Mouse (Mus musculus) neural tube, embryonic 13.5 days (tissue): ENCODE measurements at regions not wholly inside any gene's neighbourhood (a gene's known extent, or its start where the extent isn't known, plus 50 kb on each side); places are given as distances from the start of the nearest gene placed in this dataset.

Experiments used
- ATAC-seq: fragments of 200-750 bp; cut with Nextera tagmentation; 2 replicates; pipeline ENCODE4 v1.8.0; 2017; ENCODE audit warnings: low read depth, mild to moderate bottlenecking, moderate TSS enrichment, moderate library complexity
- H3K27ac ChIP-seq: fragments of 300-500 bp; sonication (generic); replicated peaks from 2 replicates; pipeline ENCODE4 v1.5.1; 2015; ENCODE audit warnings: moderate library complexity, mild to moderate bottlenecking, inconsistent platforms
- H3K27me3 ChIP-seq: fragments of 300-500 bp; sonication (generic); 2 replicates; pipeline ENCODE4 v1.6.1; 2015; ENCODE audit warnings: mild to moderate bottlenecking, inconsistent platforms
- H3K36me3 ChIP-seq: fragments of 300-500 bp; sonication (generic); 2 replicates; pipeline ENCODE4 v1.6.1; 2015; ENCODE audit warnings: mild to moderate bottlenecking, inconsistent platforms
- H3K4me1 ChIP-seq: fragments of 300-500 bp; sonication (generic); replicated peaks from 2 replicates; pipeline ENCODE4 v1.6.1; 2015; ENCODE audit warnings: inconsistent platforms
- H3K4me2 ChIP-seq: fragments of 300-500 bp; sonication (generic); 2 replicates; pipeline ENCODE4 v1.6.1; 2015; ENCODE audit warnings: inconsistent platforms, mild to moderate bottlenecking, moderate library complexity
- H3K4me3 ChIP-seq: fragments of 300-500 bp; sonication (generic); 2 replicates; pipeline ENCODE4 v1.5.1; 2015; ENCODE audit warnings: mild to moderate bottlenecking, inconsistent platforms
- H3K9ac ChIP-seq: fragments of 300-500 bp; sonication (generic); 2 replicates; pipeline ENCODE4 v1.6.1; 2015; ENCODE audit warnings: moderate library complexity, mild to moderate bottlenecking, inconsistent platforms
- H3K9me3 ChIP-seq: fragments of 300-500 bp; sonication (generic); 2 replicates; pipeline ENCODE4 v1.6.1; 2016; ENCODE audit warnings: inconsistent platforms
- WGBS: fragments of 180-500 bp; shearing (Covaris S2); methylation state at CpG from one replicate; pipeline ENCODE4 v1.1.7; 2015; 5-methylcytosine and 5-hydroxymethylcytosine counted together

GRCm38 (mm10) chr1:130309746-130310145 lies 113.1 kb downstream of the Cd55b start:
- 75% methylated on average over 2 of the region's 2 CpGs for WGBS
- no peak overlapping the region for H3K9ac ChIP-seq
- H3K4me2 ChIP-seq: no peak overlapping the region
- ATAC-seq: no peak
- H3K27me3 ChIP-seq: no peaks in the 10 kb centered on the region
- no peak overlapping the region for H3K27ac ChIP-seq
- H3K4me1 ChIP-seq: no peaks in the 10 kb centered on the region
- no peak overlapping the region for H3K4me3 ChIP-seq
- H3K36me3 ChIP-seq: no peaks in the 10 kb centered on the region
- H3K9me3 ChIP-seq: no peaks in the 10 kb centered on the region

- ATAC-seq: peak; percentile 48; the same call in 1 of the 2 replicates
- Histone ChIP-seq H3K27ac (peak overlapping the region; percentile 47), H3K9ac (no peak overlapping the region), H3K36me3 (no peaks in the 10 kb centered on the region), H3K4me3 (no peak overlapping the region), H3K27me3 (no peaks in the 10 kb centered on the region), H3K4me1 (peaks cover 24% of the 10 kb centered on the region), H3K4me2 (peak overlapping the region; percentile 15; the same call in 1 of the 2 replicates), H3K9me3 (no peaks in the 10 kb centered on the region)
- 36% methylated on average over 11 of the region's 11 CpGs for WGBS
Observed at GRCm38 (mm10) chr1:130301828-130302386, 120.9 kb downstream of the Cd55b start.

- Histone ChIP-seq H3K4me2 (peak overlapping the region; percentile 52), H3K4me3 (peak overlapping the region; percentile 24), H3K27ac (peak overlapping the region; percentile 78), H3K36me3 (no peaks in the 10 kb centered on the region), H3K9me3 (no peaks in the 10 kb centered on the region), H3K27me3 (no peaks in the 10 kb centered on the region), H3K4me1 (peaks cover 24% of the 10 kb centered on the region), H3K9ac (peak overlapping the region; percentile 43)
- ATAC-seq: peak; percentile 95
- 2% methylated on average over 13 of the region's 13 CpGs for WGBS
Observed at GRCm38 (mm10) chr1:130300065-130300815, 122.6 kb downstream of the Cd55b start.

DNA sequence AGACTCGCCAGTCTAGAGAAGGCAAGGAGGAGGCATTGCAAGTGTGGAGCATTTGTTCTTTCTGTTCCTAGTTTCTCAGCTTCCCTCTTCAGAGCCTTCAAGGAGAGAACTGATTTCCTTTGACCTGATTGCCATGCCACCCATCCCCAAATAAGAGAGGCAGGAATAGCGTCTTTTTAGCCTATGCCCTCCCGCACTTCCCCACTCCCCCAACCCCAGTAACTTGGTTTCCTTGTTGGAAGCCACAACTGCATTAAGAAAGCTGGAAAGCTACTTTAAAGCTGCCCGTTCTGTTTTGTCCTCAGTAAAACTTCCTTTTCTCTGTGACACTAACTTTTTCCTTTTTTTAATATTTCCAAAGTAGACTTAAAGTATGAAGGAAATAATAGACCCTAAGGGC lies 123.2 kb downstream of the Cd55b start:
- no peaks in the 10 kb centered on the region for H3K9me3 ChIP-seq
- ATAC-seq: peak; percentile 34; the same call in 1 of the 2 replicates
- 0 out of 2 replicates have a peak overlapping the region, but pooled peaks have one; percentile 43 for H3K9ac ChIP-seq
- H3K36me3 ChIP-seq: no peaks in the 10 kb centered on the region
- H3K27ac ChIP-seq: peak overlapping the region; percentile 78
- H3K27me3 ChIP-seq: no peaks in the 10 kb centered on the region
- H3K4me3 ChIP-seq: peak overlapping the region; percentile 24
- WGBS: 8% methylated on average over 4 of the region's 4 CpGs
- H3K4me2 ChIP-seq: peak overlapping the region; percentile 52
- H3K4me1 ChIP-seq: peaks cover 24% of the 10 kb centered on the region

GRCm38 (mm10) chr1:130299069-130299468 lies 123.7 kb downstream of the Cd55b start:
- Histone ChIP-seq H3K27me3 (no peaks in the 10 kb centered on the region), H3K27ac (no peak overlapping the region), H3K9me3 (no peaks in the 10 kb centered on the region), H3K4me3 (no peak overlapping the region), H3K9ac (no peak overlapping the region), H3K4me1 (peaks cover 24% of the 10 kb centered on the region), H3K36me3 (no peaks in the 10 kb centered on the region), H3K4me2 (no peak overlapping the region)
- whole genome bisulfite sequencing: 63% methylated on average over 3 of the region's 3 CpGs
- no peak for ATAC-seq

- Histone ChIP-seq H3K4me1 (peaks cover 24% of the 10 kb centered on the region), H3K36me3 (no peaks in the 10 kb centered on the region), H3K9ac (no peak overlapping the region), H3K4me3 (no peak overlapping the region), H3K4me2 (no peak overlapping the region), H3K27ac (no peak overlapping the region), H3K27me3 (no peaks in the 10 kb centered on the region), H3K9me3 (no peaks in the 10 kb centered on the region)
- no peak for ATAC-seq
- WGBS: 91% methylated on average over 1 of the region's 1 CpGs
Observed at GRCm38 (mm10) chr1:130298636-130299035, 124.2 kb downstream of the Cd55b start.

DNA sequence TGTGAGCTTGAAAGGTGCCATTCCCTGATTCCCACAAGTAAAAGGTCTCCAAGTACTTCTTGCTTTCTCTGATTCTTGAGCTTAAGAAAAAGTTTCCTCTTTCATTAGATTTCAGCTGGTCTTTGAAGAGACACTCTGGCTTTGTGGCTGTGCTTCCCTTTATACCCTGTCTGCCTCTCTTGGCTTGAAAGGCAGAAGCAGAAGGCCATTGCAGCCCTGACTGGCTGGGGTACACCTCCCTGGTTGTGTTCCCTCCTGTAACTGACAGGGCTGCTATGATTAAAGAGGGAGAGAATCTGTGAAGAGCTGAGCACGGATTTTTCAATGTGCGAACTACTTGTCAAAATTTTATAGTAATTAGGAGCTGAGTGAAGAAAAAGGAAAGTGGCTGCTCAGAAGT lies 125.3 kb downstream of the Cd55b start:
- 72% methylated on average over 2 of the region's 2 CpGs for WGBS
- Histone ChIP-seq H3K4me3 (no peak overlapping the region), H3K9ac (no peak overlapping the region), H3K4me1 (peaks cover 24% of the 10 kb centered on the region), H3K36me3 (no peaks in the 10 kb centered on the region), H3K27ac (no peak overlapping the region), H3K9me3 (no peaks in the 10 kb centered on the region), H3K27me3 (no peaks in the 10 kb centered on the region), H3K4me2 (no peak overlapping the region)
- ATAC-seq: no peak

- no peak for ATAC-seq
- Histone ChIP-seq H3K9ac (no peak overlapping the region), H3K4me1 (no peaks in the 10 kb centered on the region), H3K36me3 (no peaks in the 10 kb centered on the region), H3K4me2 (no peak overlapping the region), H3K4me3 (no peak overlapping the region), H3K27me3 (no peaks in the 10 kb centered on the region), H3K27ac (no peak overlapping the region), H3K9me3 (no peaks in the 10 kb centered on the region)
- 87% methylated on average over 6 of the region's 6 CpGs for WGBS
Observed at GRCm38 (mm10) chr1:130285882-130286281, 136.9 kb downstream of the Cd55b start.

DNA sequence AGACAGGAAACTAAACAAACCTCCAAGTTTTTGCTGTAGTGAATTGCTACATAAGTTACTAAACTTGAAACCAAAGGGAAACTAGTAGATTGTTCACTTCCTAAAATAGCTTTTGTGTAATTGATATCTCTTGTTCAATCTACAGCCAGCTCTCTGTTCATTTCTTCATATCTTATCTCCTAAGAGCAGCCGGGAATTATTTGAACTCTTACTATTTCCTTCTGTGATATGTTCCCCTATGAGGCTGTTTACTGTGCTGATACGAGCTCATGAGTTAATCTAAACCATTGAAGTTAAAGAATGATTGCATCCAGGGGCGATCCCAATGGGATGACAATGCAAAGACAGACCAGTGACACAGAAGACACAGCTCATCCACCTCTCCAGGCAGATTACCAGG lies 140.7 kb downstream of the Cd55b start:
- Histone ChIP-seq H3K27ac (no peak overlapping the region), H3K27me3 (no peaks in the 10 kb centered on the region), H3K4me3 (no peak overlapping the region), H3K9ac (no peak overlapping the region), H3K36me3 (no peaks in the 10 kb centered on the region), H3K4me1 (no peaks in the 10 kb centered on the region), H3K9me3 (peaks cover 9% of the 10 kb centered on the region; the same call in 1 of the 2 replicates), H3K4me2 (no peak overlapping the region)
- 82% methylated on average over 3 of the region's 3 CpGs for WGBS
- ATAC-seq: no peak

DNA sequence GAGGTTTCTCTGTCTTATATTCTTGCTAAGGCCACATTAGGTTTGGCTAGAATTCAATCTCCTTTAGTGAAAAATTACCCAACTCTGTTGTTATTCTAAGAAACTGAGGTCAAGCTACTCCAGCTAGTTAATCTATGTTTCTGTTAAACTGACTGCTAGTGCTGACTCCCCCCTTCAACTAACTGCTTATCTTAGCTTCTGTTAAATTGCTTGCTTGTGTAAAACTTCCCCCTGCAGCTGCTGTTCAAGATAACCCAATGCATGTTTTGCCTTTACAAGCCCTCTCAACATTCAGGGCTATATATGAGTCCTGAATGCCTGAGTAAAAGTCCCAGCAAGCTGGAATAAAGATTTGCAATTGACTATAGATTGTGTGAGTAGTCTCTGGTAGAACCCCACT lies 143.6 kb downstream of the Cd55b start:
- no peak for ATAC-seq
- Histone ChIP-seq H3K4me3 (no peak overlapping the region), H3K9ac (no peak overlapping the region), H3K4me2 (no peak overlapping the region), H3K36me3 (no peaks in the 10 kb centered on the region), H3K27ac (no peak overlapping the region), H3K9me3 (peaks cover 9% of the 10 kb centered on the region; the same call in 1 of the 2 replicates), H3K4me1 (no peaks in the 10 kb centered on the region), H3K27me3 (no peaks in the 10 kb centered on the region)

DNA sequence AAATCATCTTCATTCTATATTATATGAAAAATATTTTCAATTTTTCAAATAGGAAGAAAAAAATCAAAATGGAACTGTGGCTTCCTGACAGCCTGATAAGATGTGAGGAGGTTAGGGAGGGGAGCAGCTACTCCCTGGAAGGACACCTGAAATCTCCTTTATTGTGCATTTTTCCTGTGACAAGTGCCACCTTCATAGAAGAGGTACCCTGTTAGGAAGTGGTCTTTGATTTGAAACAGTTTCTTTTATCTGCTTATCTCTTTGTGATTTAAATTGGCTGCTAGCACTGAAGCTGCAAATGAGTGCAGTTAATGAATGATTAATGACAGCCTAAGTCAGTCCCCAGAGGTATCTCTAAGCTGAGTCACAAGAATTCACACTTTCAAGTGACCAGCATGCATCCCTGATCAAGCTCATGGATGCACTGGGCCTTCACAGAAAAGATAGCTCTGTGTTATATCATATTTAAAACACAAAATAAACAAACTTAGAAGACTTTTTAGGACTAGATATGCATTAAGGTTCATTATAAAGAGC lies 144.7 kb downstream of the Cd55b start:
- Histone ChIP-seq H3K4me3 (no peak overlapping the region), H3K4me1 (no peaks in the 10 kb centered on the region), H3K9ac (no peak overlapping the region), H3K27ac (no peak overlapping the region), H3K9me3 (peaks cover 9% of the 10 kb centered on the region; the same call in 1 of the 2 replicates), H3K27me3 (no peaks in the 10 kb centered on the region), H3K4me2 (no peak overlapping the region), H3K36me3 (no peaks in the 10 kb centered on the region)
- ATAC-seq: no peak

GRCm38 (mm10) chr1:130276885-130277284 lies 145.9 kb downstream of the Cd55b start:
- Histone ChIP-seq H3K9me3 (peaks cover 9% of the 10 kb centered on the region; the same call in 1 of the 2 replicates), H3K4me1 (no peaks in the 10 kb centered on the region), H3K36me3 (no peaks in the 10 kb centered on the region), H3K27me3 (no peaks in the 10 kb centered on the region), H3K4me2 (no peak overlapping the region), H3K9ac (no peak overlapping the region), H3K4me3 (no peak overlapping the region), H3K27ac (no peak overlapping the region)
- 76% methylated on average over 3 of the region's 3 CpGs for WGBS
- no peak for ATAC-seq
